Mouse (Mus musculus): ENCODE results near the gene Vmn1r239-ps. TPM values are rescaled to one million over a fixed set of nuclear protein-coding genes. Genes with fewer than 3 reads are reported as not detected.
"Not testable (repeated sequence)": the region's sequence is repeated elsewhere in the genome, so short reads cannot be mapped to it uniquely, and the experiment has no call there.

The Vmn1r239-ps gene
- polyA plus RNA-seq (2015; fragmentation: Nextera tagmentation; extraction: Ambion mirVana): not detected in 2 replicates

DNA sequence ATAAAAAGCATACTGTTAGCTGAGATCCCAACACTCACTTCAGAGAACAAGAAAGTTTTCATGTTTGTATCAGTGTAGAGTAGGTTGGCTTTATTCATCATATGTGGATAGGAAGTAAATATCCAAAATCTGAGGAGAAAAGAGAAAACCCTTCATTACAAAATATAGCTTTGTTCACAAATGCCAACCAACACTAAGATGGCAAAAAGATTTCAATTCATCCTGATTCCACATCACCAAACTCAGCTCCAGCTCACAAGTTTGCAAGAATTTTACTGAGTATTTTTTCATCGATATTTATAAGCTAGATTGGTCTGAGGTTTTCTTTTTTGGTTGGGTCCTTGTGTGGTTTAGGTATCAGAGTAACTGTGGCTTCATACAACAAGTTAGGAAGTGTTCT lies at the start of gene Vmn1r239-ps:
TSS of gene Vmn1r239-ps (minus strand) at position 101 of the 400 bp plus-strand sequence.
- H3K4me1 ChIP-seq; H3K36me3 ChIP-seq; H3K9me3 ChIP-seq (replicated peaks); H3K27ac ChIP-seq (replicated peaks); H3K4me2 ChIP-seq; ATAC-seq (ENCODE audit: low FRiP score); H3K9ac ChIP-seq (replicated peaks); H3K27me3 ChIP-seq (replicated peaks); H3K4me3 ChIP-seq (replicated peaks): not testable (repeated sequence)
- 82% methylated on average over 1 of the region's 1 CpGs for WGBS

DNA sequence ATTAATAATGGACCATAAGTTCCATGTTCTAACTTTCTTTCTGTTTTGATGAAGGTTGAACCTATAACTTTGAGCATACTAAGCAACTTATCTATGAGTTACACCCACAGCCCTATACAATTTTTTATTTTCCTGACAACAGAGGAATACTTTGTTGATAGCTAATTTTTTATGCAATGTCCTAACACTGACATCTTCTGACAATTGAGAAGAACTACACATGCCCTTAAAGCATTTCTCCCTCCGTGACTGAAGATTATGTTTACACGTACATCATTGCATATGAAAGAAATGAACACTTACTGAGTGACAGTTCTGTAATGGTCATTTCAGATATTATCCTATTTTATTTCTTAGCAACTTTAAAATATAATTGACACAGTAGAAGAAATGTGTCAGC lies 36.0 kb upstream of the Vmn1r239-ps start:
- Histone ChIP-seq H3K4me3 (replicated peaks) (no peak overlapping the region), H3K27me3 (replicated peaks) (no peaks in the 10 kb centered on the region), H3K9me3 (replicated peaks) (no peaks in the 10 kb centered on the region), H3K4me1 (no peaks in the 10 kb centered on the region), H3K27ac (replicated peaks) (no peak overlapping the region), H3K9ac (replicated peaks) (no peak overlapping the region), H3K4me2 (no peak overlapping the region), H3K36me3 (no peaks in the 10 kb centered on the region)
- no peak for ATAC-seq (ENCODE audit: low FRiP score)
- WGBS: 58% methylated on average over 2 of the region's 2 CpGs

DNA sequence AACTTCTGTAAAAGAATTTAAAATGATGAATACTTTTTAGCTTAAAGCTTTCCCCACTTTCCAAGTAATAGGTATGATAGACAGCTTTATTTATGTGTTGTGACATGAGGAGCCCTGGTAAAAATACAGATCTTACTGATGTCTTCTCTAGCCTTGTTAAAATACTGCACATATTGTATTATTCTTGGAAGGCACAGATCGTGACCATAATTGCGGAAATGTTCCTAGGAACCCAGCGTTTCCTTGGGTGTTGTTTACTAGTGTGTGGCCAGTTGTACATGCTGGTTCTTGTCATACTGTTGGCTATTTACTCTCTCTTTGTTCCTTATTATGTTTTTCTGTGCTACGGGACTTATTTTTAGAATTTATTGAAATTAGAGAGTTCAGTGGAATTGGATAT lies 10.1 kb downstream of the Vmn1r239-ps start:
- ATAC-seq (ENCODE audit: low FRiP score): no peak

DNA sequence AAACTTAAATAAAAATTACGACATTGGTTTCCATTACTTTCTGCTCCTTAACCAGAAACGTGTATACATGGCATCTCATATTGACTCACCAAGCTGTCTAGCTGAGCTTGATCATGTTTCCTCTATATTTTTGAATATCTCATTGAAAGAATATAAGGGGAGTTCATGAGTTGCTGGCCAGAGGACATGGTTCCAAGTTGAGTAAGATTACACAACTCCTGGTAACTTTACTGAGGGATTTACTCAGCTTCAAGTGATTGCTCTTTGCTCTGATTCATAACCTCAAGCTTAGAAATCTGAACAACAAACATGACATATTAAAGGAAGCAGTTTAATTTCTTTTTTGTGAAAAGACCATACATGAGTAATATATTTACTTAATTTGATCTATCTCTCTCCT lies 18.1 kb downstream of the Vmn1r239-ps start:
- no peak for ATAC-seq (ENCODE audit: low FRiP score)

More for the DNA sequence above, 10.1 kb downstream of the Vmn1r239-ps start:
- Histone ChIP-seq H3K27me3 (replicated peaks) (no peaks in the 10 kb centered on the region), H3K4me3 (replicated peaks) (no peak overlapping the region), H3K36me3 (no peaks in the 10 kb centered on the region), H3K4me1 (no peaks in the 10 kb centered on the region), H3K27ac (replicated peaks) (no peak overlapping the region), H3K9me3 (replicated peaks) (no peaks in the 10 kb centered on the region), H3K9ac (replicated peaks) (no peak overlapping the region), H3K4me2 (no peak overlapping the region)
- WGBS: 89% methylated on average over 4 of the region's 4 CpGs

GRCm38 (mm10) chrX:147429753-147430152 lies 23.8 kb downstream of the Vmn1r239-ps start:
- H3K4me3 ChIP-seq (replicated peaks): no peak overlapping the region
- 79% methylated on average over 1 of the region's 1 CpGs for WGBS
- no peak overlapping the region for H3K4me2 ChIP-seq
- no peak for ATAC-seq (ENCODE audit: low FRiP score)
- no peaks in the 10 kb centered on the region for H3K4me1 ChIP-seq
- no peak overlapping the region for H3K27ac ChIP-seq (replicated peaks)
- H3K27me3 ChIP-seq (replicated peaks): no peaks in the 10 kb centered on the region
- H3K9ac ChIP-seq (replicated peaks): no peak overlapping the region
- H3K9me3 ChIP-seq (replicated peaks): no peaks in the 10 kb centered on the region
- no peaks in the 10 kb centered on the region for H3K36me3 ChIP-seq

More for the DNA sequence above, 18.1 kb downstream of the Vmn1r239-ps start:
- H3K9me3 ChIP-seq (replicated peaks): no peaks in the 10 kb centered on the region
- H3K4me2 ChIP-seq: no peak overlapping the region
- H3K4me1 ChIP-seq: no peaks in the 10 kb centered on the region
- WGBS: 83% methylated on average over 2 of the region's 2 CpGs
- no peak overlapping the region for H3K27ac ChIP-seq (replicated peaks)
- no peaks in the 10 kb centered on the region for H3K27me3 ChIP-seq (replicated peaks)
- no peak overlapping the region for H3K4me3 ChIP-seq (replicated peaks)
- no peak overlapping the region for H3K9ac ChIP-seq (replicated peaks)
- no peaks in the 10 kb centered on the region for H3K36me3 ChIP-seq

DNA sequence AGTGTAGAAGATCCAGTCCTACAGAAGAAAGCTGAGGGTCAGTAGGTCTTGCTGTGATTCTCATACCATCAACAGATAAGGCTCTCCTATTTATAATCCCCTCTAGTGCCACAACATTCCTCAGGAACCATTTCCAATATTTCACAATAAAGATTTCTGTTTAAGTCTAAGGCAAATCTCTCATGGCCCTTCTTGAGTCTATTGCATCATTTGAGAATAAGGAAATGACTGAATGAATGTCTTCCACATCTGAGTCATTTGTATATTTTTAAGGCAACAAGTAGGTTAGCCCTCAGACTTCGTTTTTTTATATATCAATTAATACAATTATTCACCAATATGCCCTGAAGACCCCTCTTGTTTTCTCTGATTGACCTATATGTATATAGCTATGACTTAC lies 24.4 kb downstream of the Vmn1r239-ps start, which contains the start of gene Il13ra2:
TSS of gene Il13ra2 (minus strand) at position 64 of the 400 bp plus-strand sequence.
- ATAC-seq (ENCODE audit: low FRiP score): no peak
- H3K4me2 ChIP-seq: no peak within 1 kb of the TSS
- H3K27ac ChIP-seq (replicated peaks): no peak within 1 kb of the TSS
- H3K9me3 ChIP-seq (replicated peaks): no peaks in the 10 kb centered on the region
- 50% methylated on average over 1 of the region's 1 CpGs for WGBS
- H3K9ac ChIP-seq (replicated peaks): no peak within 1 kb of the TSS
- no peaks in the 10 kb centered on the region for H3K36me3 ChIP-seq
- H3K4me3 ChIP-seq (replicated peaks): no peak within 1 kb of the TSS
- H3K4me1 ChIP-seq: no peaks in the 10 kb centered on the region
- no peaks in the 10 kb centered on the region for H3K27me3 ChIP-seq (replicated peaks)

Other genes with a start within 250 kb of the Vmn1r239-ps start
- gene Il13ra2, start 24.5 kb downstream of the Vmn1r239-ps start, polyA plus RNA-seq (2015; fragmentation: Nextera tagmentation; extraction: Ambion mirVana): 0.13 and 0.55 TPM in 2 replicates
- 7.2 and 8.8 TPM in 2 replicates for gene Lrch2, start 100.4 kb upstream of the Vmn1r239-ps start, polyA plus RNA-seq (2015; fragmentation: Nextera tagmentation; extraction: Ambion mirVana)